Mouse (Mus musculus) G1E (cell line): ENCODE measurements around the gene Pofut1.

Source experiments
- CTCF ChIP-seq: IDR thresholded peaks from 2 replicates; pipeline ENCODE4 v1.5.1; 2012; ENCODE audit warnings: low read depth, low read length, inconsistent platforms, mixed read lengths
- GATA2 ChIP-seq: IDR thresholded peaks from 2 replicates; pipeline ENCODE4 v1.6.1; 2012; ENCODE audit warnings: low read depth, low read length, inconsistent platforms, borderline replicate concordance
- TAL1 ChIP-seq: conservative IDR thresholded peaks from 2 replicates; pipeline ENCODE4 v1.6.1; 2012; ENCODE audit warnings: low read depth, low read length, inconsistent platforms, mixed read lengths

GRCm38 (mm10) chr2:153309106-153309505, 67.8 kb downstream of the Pofut1 start:
- TF ChIP-seq CTCF, result no peak
- TF ChIP-seq GATA2, result no peak
- no peak for TF ChIP-seq TAL1
